Mouse (Mus musculus): ENCODE results near the gene Pklr.

GRCm38 (mm10) chr3:89152084-89152835 lies 16.3 kb downstream of the Pklr start:
- no peak for TF ChIP-seq POLR2A (IDR thresholded peaks at IDR 0.05; ENCODE audit: extremely low read depth, insufficient read depth, low read length)
- no peak for TF ChIP-seq CTCF (IDR thresholded peaks at IDR 0.05; ENCODE audit: low read depth, low read length)
